Mouse (Mus musculus): ENCODE measurements around the gene 5330417C22Rik. TPM values are rescaled to one million over a fixed set of nuclear protein-coding genes. Genes with fewer than 3 reads are reported as not detected.
A peak's percentile ranks its signal among the peaks of the same experiment; 100 is the strongest.
"Not testable (repeated sequence)": the region's sequence is repeated elsewhere in the genome, so short reads cannot be mapped to it uniquely, and the experiment has no call there.

The 5330417C22Rik gene
- total RNA-seq, 2 experiments from 2014 or later: 26.1 to 29.7 TPM

- no peak for DNase-seq
These were observed 3.0 kb downstream of the 5330417C22Rik start for GRCm38 (mm10) chr3:108533114-108533885.

GRCm38 (mm10) chr3:108528489-108528888 lies 7.8 kb downstream of the 5330417C22Rik start:
- no peak for DNase-seq

GRCm38 (mm10) chr3:108523415-108523814 lies 12.9 kb downstream of the 5330417C22Rik start:
- no peak for DNase-seq

GRCm38 (mm10) chr3:108518276-108518675 lies 18.1 kb downstream of the 5330417C22Rik start:
- DNase-seq: no peak

- DNase-seq: no peak
These were observed 22.9 kb downstream of the 5330417C22Rik start for GRCm38 (mm10) chr3:108513465-108513864.

GRCm38 (mm10) chr3:108510716-108511483 lies 25.4 kb downstream of the 5330417C22Rik start:
- DNase-seq: peak; percentile 39 to 41

- DNase-seq: no peak
These were observed 26.2 kb downstream of the 5330417C22Rik start for GRCm38 (mm10) chr3:108510156-108510555.

GRCm38 (mm10) chr3:108508745-108509474 lies 27.4 kb downstream of the 5330417C22Rik start:
- no peak for DNase-seq

- DNase-seq: no peak
These were observed 32.4 kb downstream of the 5330417C22Rik start for GRCm38 (mm10) chr3:108503908-108504307.

- DNase-seq: not testable (repeated sequence)
These were observed 34.9 kb downstream of the 5330417C22Rik start for GRCm38 (mm10) chr3:108501411-108501810.

- no peak for DNase-seq
These were observed 36.5 kb downstream of the 5330417C22Rik start for GRCm38 (mm10) chr3:108499826-108500225.

GRCm38 (mm10) chr3:108497602-108498001 lies 38.7 kb downstream of the 5330417C22Rik start:
- DNase-seq: no peak

GRCm38 (mm10) chr3:108495486-108495885 lies 40.9 kb downstream of the 5330417C22Rik start:
- DNase-seq: no peak

- DNase-seq: no peak
These were observed 41.4 kb downstream of the 5330417C22Rik start for GRCm38 (mm10) chr3:108494861-108495474.

- no peak for DNase-seq
These were observed 46.4 kb downstream of the 5330417C22Rik start for GRCm38 (mm10) chr3:108489968-108490367.

GRCm38 (mm10) chr3:108484749-108485148 lies 51.6 kb downstream of the 5330417C22Rik start:
- no peak for DNase-seq

- no peak for DNase-seq
These were observed 57.5 kb downstream of the 5330417C22Rik start for GRCm38 (mm10) chr3:108478800-108479199.

GRCm38 (mm10) chr3:108476761-108477619 lies 59.3 kb downstream of the 5330417C22Rik start:
- no peak for DNase-seq

GRCm38 (mm10) chr3:108475496-108475895 lies 60.8 kb downstream of the 5330417C22Rik start:
- no peak for DNase-seq

GRCm38 (mm10) chr3:108474969-108475368 lies 61.4 kb downstream of the 5330417C22Rik start:
- DNase-seq: no peak

- DNase-seq: no peak
These were observed 68.6 kb downstream of the 5330417C22Rik start for GRCm38 (mm10) chr3:108467760-108468159.
